Mouse (Mus musculus) kidney, adult 2 months (tissue): ENCODE measurements around the gene Gba. TPM values are rescaled to one million over a fixed set of nuclear protein-coding genes. Genes with fewer than 3 reads are reported as not detected.
A peak's percentile ranks its signal among the peaks of the same experiment; 100 is the strongest.

Experiments
- DNase-seq: peaks from one replicate; pipeline ENCODE4 v3.0.0; 2021
- H3K27ac ChIP-seq: fragments of 200-500 bp; 2 replicates; pipeline ENCODE4 v1.5.1; 2012; ENCODE audit warnings: low read depth, low read length, control low read depth, inconsistent platforms; ENCODE audit not compliant: insufficient read depth
- H3K27me3 ChIP-seq: fragments of 200-500 bp; replicated peaks from 2 replicates; pipeline ENCODE4 v1.6.1; 2012; ENCODE audit warnings: mild to moderate bottlenecking, moderate library complexity, low read length, inconsistent platforms; ENCODE audit not compliant: control insufficient read depth, insufficient read depth
- H3K36me3 ChIP-seq: fragments of 200-500 bp; 2 replicates; pipeline ENCODE4 v1.6.1; 2012; ENCODE audit warnings: mild to moderate bottlenecking, moderate library complexity, low read length, inconsistent platforms; ENCODE audit not compliant: control insufficient read depth, insufficient read depth
- H3K4me1 ChIP-seq: fragments of 200-500 bp; 2 replicates; pipeline ENCODE4 v1.6.1; 2011; ENCODE audit warnings: low read length; ENCODE audit not compliant: control insufficient read depth, insufficient read depth
- H3K4me3 ChIP-seq: fragments of 200-500 bp; 2 replicates; pipeline ENCODE4 v1.5.1; 2011; ENCODE audit warnings: mild to moderate bottlenecking, low read depth, low read length, control low read depth; ENCODE audit not compliant: insufficient read depth
- CTCF ChIP-seq: fragments of 200-500 bp; conservative IDR thresholded peaks from 2 replicates; pipeline ENCODE4 v1.5.1; 2011; ENCODE audit warnings: low read depth, mild to moderate bottlenecking, control low read depth, low read length, moderate library complexity, mixed read lengths; ENCODE audit not compliant: insufficient read depth, insufficient read length
- POLR2A ChIP-seq: fragments of 200-500 bp; IDR thresholded peaks from one replicate; pipeline ENCODE4 v1.6.1; 2011; ENCODE audit warnings: low read depth, low read length, control low read depth
- WGBS: fragments of 180-500 bp; shearing (Covaris S2); methylation state at CpG from one replicate; pipeline ENCODE4 v1.1.7; 2018; 5-methylcytosine and 5-hydroxymethylcytosine counted together
- polyA plus RNA-seq: library from polyadenylated mRNA; depleted of rRNA; stranded (reverse); fragments of >200 nt; gene quantifications from 2 replicates; pipeline ENCODE4 v1.2.3, GENCODE M21; 2012

Gene Gba
- polyA plus RNA-seq, 1 experiment = 61.6 TPM

DNA sequence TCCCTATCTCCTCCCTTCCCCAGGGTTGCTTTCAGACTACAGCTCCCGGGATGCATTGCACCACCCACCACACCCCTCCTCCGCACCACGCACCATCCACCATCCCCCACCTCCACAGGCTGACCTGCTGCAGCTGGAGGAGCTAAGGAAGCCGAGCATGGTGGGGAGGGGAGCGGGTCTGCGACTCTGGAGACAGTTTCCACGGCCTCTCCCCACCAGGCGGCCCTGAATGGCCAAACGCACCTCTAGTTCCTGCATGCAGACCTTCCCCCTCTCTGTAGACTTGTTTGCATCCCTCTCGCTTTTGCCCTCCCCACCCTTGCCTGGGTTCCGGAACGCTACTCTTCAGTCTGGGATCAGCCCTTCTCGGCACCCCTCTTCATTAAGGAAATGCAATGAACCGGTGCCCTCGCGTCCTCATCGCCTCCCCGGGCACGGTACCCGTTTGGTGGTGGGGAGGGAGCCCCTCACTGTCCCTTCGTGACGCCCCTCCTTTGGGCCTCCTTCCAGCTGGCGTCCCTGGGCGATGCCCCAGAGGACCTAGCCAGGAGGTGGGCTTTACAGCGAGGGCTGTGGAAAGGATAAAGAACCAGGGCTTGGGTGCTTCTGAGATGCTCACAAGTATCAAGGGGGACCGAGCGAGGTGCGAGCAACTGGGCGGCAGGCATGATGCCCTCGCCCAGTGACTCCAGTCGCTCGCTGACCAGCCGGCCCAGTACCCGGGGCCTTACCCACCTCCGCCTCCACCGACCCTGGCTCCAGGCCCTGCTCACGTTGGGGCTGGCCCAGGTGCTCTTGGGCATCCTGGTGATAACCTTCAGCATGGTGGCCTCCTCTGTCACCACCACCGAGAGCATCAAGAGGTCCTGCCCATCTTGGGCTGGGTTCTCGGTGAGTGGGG is 19.4 kb upstream of the Gba start, which contains the start of gene Fam189b:
TSS of gene Fam189b (plus strand) at position 86 of the 901 bp plus-strand sequence.
- H3K27ac ChIP-seq = peak within 1 kb of the TSS; percentile 36; the same call in 1 of the 2 replicates
- 8% methylated on average over 39 of the region's 39 CpGs for WGBS
- peaks cover under 1% of the 10 kb centered on the region for H3K4me1 ChIP-seq

DNA sequence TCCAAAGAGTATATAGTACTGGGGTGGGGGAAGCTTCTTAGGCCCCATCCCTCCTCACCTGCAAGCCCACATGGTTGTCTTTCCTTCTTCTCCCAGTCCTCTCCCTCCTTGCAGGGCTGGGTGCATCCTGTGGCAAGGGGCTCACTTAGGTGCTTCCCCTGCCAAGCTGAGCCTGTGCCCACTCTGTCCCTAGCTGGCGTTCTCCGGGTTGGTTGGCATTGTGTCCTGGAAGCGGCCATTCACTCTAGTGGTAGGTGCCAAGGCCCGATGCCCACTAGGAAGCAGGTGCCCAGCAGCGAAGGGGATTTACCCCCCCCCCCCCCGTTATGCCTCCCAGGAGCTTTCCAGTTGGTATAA is 18.8 kb upstream of the Gba start:
- Histone ChIP-seq H3K27me3 (no peaks in the 10 kb centered on the region), H3K4me1 (no peaks in the 10 kb centered on the region), H3K27ac (no peak overlapping the region), H3K36me3 (no peaks in the 10 kb centered on the region; the same call in 1 of the 2 replicates), H3K4me3 (no peak overlapping the region)
- TF ChIP-seq CTCF (no peak), POLR2A (no peak)
- WGBS = 68% methylated on average over 6 of the region's 6 CpGs
- DNase-seq = no peak

More for the DNA sequence above, 19.4 kb upstream of the Gba start, which contains the start of gene Fam189b:
- Histone ChIP-seq H3K36me3 (no peaks in the 10 kb centered on the region; the same call in 1 of the 2 replicates), H3K4me3 (peak within 1 kb of the TSS; percentile 82), H3K27me3 (no peaks in the 10 kb centered on the region)
- TF ChIP-seq CTCF (no peak), POLR2A (peak; percentile 72)
- DNase-seq = peak; percentile 87

DNA sequence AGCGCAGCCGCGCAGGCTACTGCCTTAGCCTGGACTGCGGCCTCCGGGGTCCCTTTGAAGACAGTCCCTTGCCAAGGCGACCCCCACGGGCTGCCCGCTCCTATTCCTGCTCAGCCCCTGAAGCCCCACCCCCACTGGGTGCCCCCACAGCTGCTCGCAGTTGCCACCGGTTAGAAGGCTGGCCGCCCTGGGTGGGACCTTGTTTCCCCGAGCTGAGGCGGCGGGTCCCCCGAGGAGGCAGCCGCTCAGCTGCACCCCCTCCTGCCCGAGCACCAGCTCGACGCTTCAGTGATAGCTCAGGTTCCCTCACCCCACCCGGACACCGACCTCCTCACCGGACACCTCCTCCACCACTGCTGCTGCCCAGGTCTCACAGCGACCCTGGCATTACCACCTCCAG is 15.5 kb upstream of the Gba start:
- DNase-seq = no peak
- Histone ChIP-seq H3K27ac (no peak overlapping the region), H3K36me3 (no peaks in the 10 kb centered on the region), H3K4me1 (no peaks in the 10 kb centered on the region), H3K27me3 (no peaks in the 10 kb centered on the region), H3K4me3 (no peak overlapping the region)
- WGBS = 56% methylated on average over 23 of the region's 23 CpGs
- TF ChIP-seq POLR2A = no peak
- no peak for TF ChIP-seq CTCF

GRCm38 (mm10) chr3:89187690-89188477 is 14.8 kb upstream of the Gba start:
- no peak for TF ChIP-seq CTCF
- Histone ChIP-seq H3K27ac (no peak overlapping the region), H3K4me3 (no peak overlapping the region), H3K36me3 (no peaks in the 10 kb centered on the region), H3K27me3 (no peaks in the 10 kb centered on the region), H3K4me1 (no peaks in the 10 kb centered on the region)
- no peak for DNase-seq
- 77% methylated on average over 18 of the region's 18 CpGs for WGBS

GRCm38 (mm10) chr3:89188478-89188875 is 14.3 kb upstream of the Gba start:
- TF ChIP-seq CTCF (no peak), POLR2A (no peak)
- H3K36me3 ChIP-seq = no peaks in the 10 kb centered on the region
- 58% methylated on average over 12 of the region's 12 CpGs for WGBS
- H3K27ac ChIP-seq = no peak overlapping the region
- no peak overlapping the region for H3K4me3 ChIP-seq
- DNase-seq = no peak
- no peaks in the 10 kb centered on the region for H3K27me3 ChIP-seq
- H3K4me1 ChIP-seq = no peaks in the 10 kb centered on the region

- Histone ChIP-seq H3K27me3 (no peaks in the 10 kb centered on the region), H3K4me1 (no peaks in the 10 kb centered on the region), H3K27ac (no peak overlapping the region), H3K4me3 (no peak overlapping the region), H3K36me3 (no peaks in the 10 kb centered on the region)
- DNase-seq = no peak
- TF ChIP-seq CTCF = no peak
- TF ChIP-seq POLR2A = no peak
- 80% methylated on average over 8 of the region's 8 CpGs for WGBS
Measured at GRCm38 (mm10) chr3:89190436-89190835, 12.3 kb upstream of the Gba start.

DNA sequence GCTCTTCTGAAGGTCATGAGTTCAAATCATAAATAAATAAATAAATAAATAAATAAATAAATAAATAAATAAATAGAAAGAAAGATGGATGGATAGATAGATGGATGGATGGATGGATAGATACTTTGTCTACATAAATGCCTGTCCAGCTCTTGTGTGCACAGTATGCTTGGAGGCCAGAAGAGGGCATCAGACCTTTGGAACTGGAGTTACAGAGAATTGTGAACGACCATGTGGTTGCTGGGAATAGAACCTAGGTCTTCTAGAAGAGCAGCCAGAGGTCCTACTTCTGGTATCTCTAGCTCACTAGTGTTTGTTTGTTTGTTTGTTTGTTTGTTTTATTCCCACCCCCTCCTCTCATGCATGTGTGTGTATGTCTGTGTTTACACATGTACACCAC is 9.4 kb upstream of the Gba start:
- 86% methylated on average over 1 of the region's 1 CpGs for WGBS
- Histone ChIP-seq H3K27me3 (no peaks in the 10 kb centered on the region), H3K4me1 (peaks cover 4% of the 10 kb centered on the region; the same call in 1 of the 2 replicates), H3K27ac (no peak overlapping the region), H3K4me3 (no peak overlapping the region), H3K36me3 (no peaks in the 10 kb centered on the region)
- no peak for TF ChIP-seq POLR2A
- DNase-seq = no peak
